Mouse (Mus musculus): ENCODE measurements around the gene Ngef. TPM values are rescaled to one million over a fixed set of nuclear protein-coding genes. Genes with fewer than 3 reads are reported as not detected.

Ngef gene
- total and polyA plus RNA-seq, 2 experiments from 2014 or later: 32.4 to 49.1 TPM

- no peaks in the 10 kb centered on the region for H3K27me3 ChIP-seq (ENCODE audit: insufficient read depth, low read length)
- H3K27ac ChIP-seq: no peak overlapping the region
- H3K4me2 ChIP-seq (ENCODE audit: low read depth, low read length): no peak overlapping the region
- H3K9me3 ChIP-seq (ENCODE audit: low read length): no peaks in the 10 kb centered on the region
- H3K9ac ChIP-seq (replicated peaks; ENCODE audit: low read length): no peak overlapping the region
- DNase-seq (ENCODE audit: low spot score) (no peak), ATAC-seq (no peak)
- 95% methylated on average over 1 of the region's 1 CpGs for WGBS
- H3K4me3 ChIP-seq (ENCODE audit: low read length): no peak overlapping the region
- no peaks in the 10 kb centered on the region for H3K4me1 ChIP-seq (ENCODE audit: insufficient read depth, low read length)
- no peak for TF ChIP-seq CTCF (IDR thresholded peaks at IDR 0.05; ENCODE audit: low read depth)
- H3K36me3 ChIP-seq (ENCODE audit: insufficient read depth, low read length): no peaks in the 10 kb centered on the region
These were observed 36.7 kb downstream of the Ngef start for GRCm38 (mm10) chr1:87537008-87537407.

- Histone ChIP-seq H3K36me3 (ENCODE audit: insufficient read depth, low read length) (no peaks in the 10 kb centered on the region), H3K9ac (replicated peaks; ENCODE audit: low read length) (no peak overlapping the region), H3K9me3 (ENCODE audit: low read length) (no peaks in the 10 kb centered on the region), H3K4me2 (ENCODE audit: low read depth, low read length) (no peak overlapping the region), H3K4me3 (ENCODE audit: low read length) (no peak overlapping the region), H3K27ac (no peak overlapping the region), H3K4me1 (ENCODE audit: insufficient read depth, low read length) (no peaks in the 10 kb centered on the region), H3K27me3 (ENCODE audit: insufficient read depth, low read length) (no peaks in the 10 kb centered on the region)
- DNase-seq (ENCODE audit: low spot score) (no peak), ATAC-seq (no peak)
- no peak for TF ChIP-seq CTCF (IDR thresholded peaks at IDR 0.05; ENCODE audit: low read depth)
- 78% methylated on average over 3 of the region's 3 CpGs for WGBS
These were observed 39.6 kb downstream of the Ngef start for GRCm38 (mm10) chr1:87534118-87534517.

- DNase-seq (ENCODE audit: low spot score) (no peak), ATAC-seq (no peak)
- Histone ChIP-seq H3K4me1 (ENCODE audit: insufficient read depth, low read length) (no peaks in the 10 kb centered on the region), H3K9ac (replicated peaks; ENCODE audit: low read length) (no peak overlapping the region), H3K27me3 (ENCODE audit: insufficient read depth, low read length) (no peaks in the 10 kb centered on the region), H3K4me2 (ENCODE audit: low read depth, low read length) (no peak overlapping the region), H3K27ac (no peak overlapping the region), H3K36me3 (ENCODE audit: insufficient read depth, low read length) (no peaks in the 10 kb centered on the region), H3K9me3 (ENCODE audit: low read length) (no peaks in the 10 kb centered on the region), H3K4me3 (ENCODE audit: low read length) (no peak overlapping the region)
- no peak for TF ChIP-seq CTCF (IDR thresholded peaks at IDR 0.05; ENCODE audit: low read depth)
- WGBS: 84% methylated on average over 4 of the region's 4 CpGs
These were observed 41.3 kb downstream of the Ngef start for GRCm38 (mm10) chr1:87532346-87532745.

GRCm38 (mm10) chr1:87527191-87527590 is 46.5 kb downstream of the Ngef start:
- no peak for DNase-seq (ENCODE audit: low spot score)
- Histone ChIP-seq H3K9ac (replicated peaks; ENCODE audit: low read length) (no peak overlapping the region), H3K36me3 (ENCODE audit: insufficient read depth, low read length) (no peaks in the 10 kb centered on the region), H3K27ac (no peak overlapping the region), H3K27me3 (ENCODE audit: insufficient read depth, low read length) (no peaks in the 10 kb centered on the region), H3K4me2 (ENCODE audit: low read depth, low read length) (no peak overlapping the region), H3K9me3 (ENCODE audit: low read length) (no peaks in the 10 kb centered on the region), H3K4me1 (ENCODE audit: insufficient read depth, low read length) (no peaks in the 10 kb centered on the region), H3K4me3 (ENCODE audit: low read length) (no peak overlapping the region)
- no peak for TF ChIP-seq CTCF (IDR thresholded peaks at IDR 0.05; ENCODE audit: low read depth)
- WGBS: 54% methylated on average over 9 of the region's 9 CpGs
- ATAC-seq: no peak

- no peak overlapping the region for H3K27ac ChIP-seq
- no peaks in the 10 kb centered on the region for H3K4me1 ChIP-seq (ENCODE audit: insufficient read depth, low read length)
- H3K9ac ChIP-seq (replicated peaks; ENCODE audit: low read length): no peak overlapping the region
- H3K4me2 ChIP-seq (ENCODE audit: low read depth, low read length): no peak overlapping the region
- TF ChIP-seq CTCF (IDR thresholded peaks at IDR 0.05; ENCODE audit: low read depth): no peak
- no peaks in the 10 kb centered on the region for H3K27me3 ChIP-seq (ENCODE audit: insufficient read depth, low read length)
- no peak overlapping the region for H3K4me3 ChIP-seq (ENCODE audit: low read length)
- DNase-seq (ENCODE audit: low spot score) (no peak), ATAC-seq (no peak)
- H3K9me3 ChIP-seq (ENCODE audit: low read length): no peaks in the 10 kb centered on the region
- no peaks in the 10 kb centered on the region for H3K36me3 ChIP-seq (ENCODE audit: insufficient read depth, low read length)
- WGBS: 93% methylated on average over 7 of the region's 7 CpGs
These were observed 48.6 kb downstream of the Ngef start for GRCm38 (mm10) chr1:87525041-87525440.

- Histone ChIP-seq H3K4me3 (ENCODE audit: low read length) (no peak overlapping the region), H3K4me2 (ENCODE audit: low read depth, low read length) (no peak overlapping the region), H3K36me3 (ENCODE audit: insufficient read depth, low read length) (no peaks in the 10 kb centered on the region), H3K9me3 (ENCODE audit: low read length) (no peaks in the 10 kb centered on the region), H3K27ac (no peak overlapping the region), H3K27me3 (ENCODE audit: insufficient read depth, low read length) (no peaks in the 10 kb centered on the region), H3K4me1 (ENCODE audit: insufficient read depth, low read length) (no peaks in the 10 kb centered on the region), H3K9ac (replicated peaks; ENCODE audit: low read length) (no peak overlapping the region)
- 44% methylated on average over 1 of the region's 1 CpGs for WGBS
- peak; percentile 13 for DNase-seq (ENCODE audit: low spot score)
- no peak for TF ChIP-seq CTCF (IDR thresholded peaks at IDR 0.05; ENCODE audit: low read depth)
- ATAC-seq: no peak
These were observed 52.1 kb downstream of the Ngef start for GRCm38 (mm10) chr1:87521523-87521922.

- Histone ChIP-seq H3K36me3 (ENCODE audit: insufficient read depth, low read length) (no peaks in the 10 kb centered on the region), H3K9me3 (ENCODE audit: low read length) (no peaks in the 10 kb centered on the region), H3K4me2 (ENCODE audit: low read depth, low read length) (peak overlapping the region; percentile 34), H3K4me1 (ENCODE audit: insufficient read depth, low read length) (no peaks in the 10 kb centered on the region), H3K27ac (peak overlapping the region; percentile 26; the same call in 1 of the 2 replicates), H3K9ac (replicated peaks; ENCODE audit: low read length) (no peak overlapping the region), H3K27me3 (ENCODE audit: insufficient read depth, low read length) (no peaks in the 10 kb centered on the region), H3K4me3 (ENCODE audit: low read length) (0 out of 2 replicates have a peak overlapping the region, but pooled peaks have one; percentile 4)
- DNase-seq (ENCODE audit: low spot score) (no peak), ATAC-seq (no peak)
- no peak for TF ChIP-seq CTCF (IDR thresholded peaks at IDR 0.05; ENCODE audit: low read depth)
These were observed 53.2 kb downstream of the Ngef start for GRCm38 (mm10) chr1:87520467-87520866.

All from hindbrain, postnatal 0 days (tissue).